Mouse (Mus musculus): ENCODE data around the gene Sprr2j-ps.

- no peak for TF ChIP-seq POLR2A (IDR thresholded peaks at IDR 0.05; ENCODE audit: borderline replicate concordance, control insufficient read depth, low read depth, low read length)
- TF ChIP-seq CTCF (IDR thresholded peaks at IDR 0.05; ENCODE audit: control insufficient read depth, insufficient read depth, low read length) = no peak
Measured at GRCm38 (mm10) chr3:92466576-92466975, 48.7 kb downstream of the Sprr2j-ps start.
